Mouse (Mus musculus) ovary, postnatal 14 days (tissue): ENCODE results near the gene Slit3.

Source experiments
- DNase-seq: peaks from one replicate; pipeline ENCODE4 v3.0.0; 2022; ENCODE audit warnings: low spot score

The Slit3 gene

DNA sequence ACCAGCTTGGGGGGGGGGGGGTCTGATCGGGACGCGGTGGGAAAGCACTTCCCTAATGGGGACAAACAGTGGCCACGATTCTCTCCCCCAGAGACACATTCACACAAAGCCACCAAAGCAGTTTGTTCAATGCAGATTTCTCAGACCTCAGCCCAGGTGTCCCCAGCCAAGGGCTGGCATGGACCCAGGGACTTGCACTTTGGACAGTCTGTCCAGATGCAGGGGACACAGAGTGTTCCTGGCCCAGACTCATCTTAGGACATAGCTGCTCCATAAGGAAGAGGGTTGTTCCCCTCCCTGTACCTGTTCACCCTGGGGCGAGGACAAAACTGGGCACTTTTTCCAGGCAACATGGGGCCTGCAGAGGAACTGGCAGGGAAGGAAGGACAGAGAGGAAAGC is 577.9 kb downstream of the Slit3 start:
- no peak for DNase-seq

DNA sequence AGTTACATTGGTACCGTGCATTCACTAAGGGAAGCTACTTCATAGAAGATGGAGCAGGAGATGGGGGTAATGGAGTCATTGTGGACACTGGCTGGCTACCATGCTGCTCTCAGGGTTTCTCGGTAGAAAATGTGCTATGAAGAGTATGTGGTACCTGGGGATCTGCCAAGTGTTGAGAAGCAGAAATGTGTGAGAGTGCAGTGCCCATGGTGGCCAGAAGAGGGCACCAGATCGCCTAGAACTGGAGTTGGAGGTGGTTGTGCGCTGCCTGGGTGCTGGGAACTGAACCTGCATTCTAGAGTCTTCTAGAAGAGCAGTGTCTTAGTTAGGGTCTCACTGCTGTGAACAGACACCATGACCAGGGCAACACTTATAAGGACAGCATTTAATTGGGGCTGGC is 582.4 kb downstream of the Slit3 start:
- no peak for DNase-seq

DNA sequence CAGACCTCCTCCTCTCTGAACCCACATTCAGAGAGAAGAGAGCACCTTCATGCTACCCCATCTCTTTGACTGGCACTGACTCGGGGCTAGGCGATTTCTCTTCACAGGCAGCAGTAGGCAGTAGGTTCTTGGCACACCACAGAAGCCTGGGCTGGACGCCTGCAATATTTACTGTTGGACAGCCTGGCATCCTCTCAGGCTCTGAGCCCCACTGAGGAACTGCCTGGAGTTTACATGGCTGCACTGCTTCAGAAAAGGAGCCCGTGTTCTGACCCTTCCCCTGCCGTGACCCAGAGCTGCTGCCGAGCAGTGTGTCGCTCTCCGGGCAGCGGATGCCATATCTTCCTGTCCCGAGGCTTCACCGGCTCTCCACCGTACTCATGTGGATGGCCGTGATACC is 583.4 kb downstream of the Slit3 start:
- DNase-seq, result no peak

DNA sequence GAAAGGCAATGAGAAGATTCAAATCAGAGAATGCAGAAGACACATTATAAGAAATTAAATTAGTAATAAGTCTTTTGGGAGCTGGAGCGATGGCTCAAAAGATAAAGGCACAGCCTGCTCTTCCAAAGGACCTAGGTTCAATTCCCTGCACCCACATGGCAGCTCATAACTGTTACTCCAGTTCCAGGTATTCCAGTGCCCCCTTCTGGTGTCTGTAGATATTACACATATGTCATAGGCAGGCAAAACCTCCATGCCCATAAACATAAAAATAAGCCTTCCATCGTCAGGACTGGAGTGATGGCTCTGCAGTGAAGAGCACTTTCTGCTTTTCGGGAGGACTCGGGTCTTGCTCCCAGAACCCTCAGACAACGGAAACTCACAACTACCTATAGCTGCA is 583.9 kb downstream of the Slit3 start:
- DNase-seq, result no peak

DNA sequence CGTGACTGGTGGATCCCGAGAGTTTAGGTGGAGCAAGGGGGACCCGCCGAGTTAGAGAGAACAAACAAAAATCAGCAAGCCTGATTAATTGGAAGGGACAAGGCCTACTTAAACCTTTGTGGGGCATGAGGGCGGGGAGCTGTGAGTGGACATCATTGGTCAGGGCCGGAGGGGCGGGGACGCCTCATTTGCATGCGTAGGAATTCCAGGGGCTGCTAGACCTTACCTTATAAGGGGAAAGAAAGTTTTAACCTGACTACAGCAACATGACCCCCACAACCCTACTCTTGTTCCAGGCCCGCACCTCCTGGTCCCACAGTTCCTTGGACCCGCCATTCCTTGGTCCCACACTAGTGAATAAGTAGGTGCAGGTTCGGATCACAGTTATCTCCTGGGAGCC is 586.4 kb downstream of the Slit3 start:
- no peak for DNase-seq

DNA sequence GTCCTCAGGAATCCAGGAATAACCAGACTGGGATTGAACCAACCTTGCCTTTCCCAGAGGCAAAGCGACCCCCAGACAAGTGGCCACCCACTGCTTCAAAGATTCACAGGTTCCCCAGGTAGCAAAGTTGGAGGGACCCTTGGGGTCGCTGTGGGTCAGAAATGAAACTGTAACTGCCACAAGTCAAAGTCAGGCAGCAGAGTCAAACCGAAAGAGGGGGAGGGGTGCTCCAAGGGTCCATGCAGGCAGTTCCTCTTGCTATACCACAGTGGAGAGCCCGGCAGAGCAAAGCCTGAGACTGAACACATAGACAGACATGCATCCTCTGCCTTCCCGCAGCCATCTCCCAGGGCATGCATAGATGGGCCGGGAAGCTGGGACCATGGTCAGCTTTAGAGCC is 590.3 kb downstream of the Slit3 start:
- DNase-seq, result no peak

DNA sequence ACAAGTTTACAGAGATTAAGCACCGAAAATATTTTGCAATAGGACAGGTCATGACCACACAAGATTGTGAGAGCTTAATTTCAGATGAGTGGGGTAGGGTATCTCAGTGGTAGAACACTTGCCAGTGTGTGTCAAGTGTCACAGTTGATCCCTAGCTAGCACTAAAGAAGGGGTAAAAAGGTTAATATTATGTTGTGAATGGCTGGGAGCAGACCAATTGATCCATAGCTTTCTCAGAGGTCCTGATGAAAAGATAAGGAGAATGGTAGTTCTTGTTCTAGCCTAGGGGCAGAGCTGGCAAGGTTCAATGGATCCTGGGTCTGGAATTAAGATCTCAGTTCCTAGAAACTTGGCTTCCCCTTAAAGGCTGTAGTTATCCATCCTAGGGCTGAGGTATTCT is 597.9 kb downstream of the Slit3 start:
- DNase-seq, result no peak

DNA sequence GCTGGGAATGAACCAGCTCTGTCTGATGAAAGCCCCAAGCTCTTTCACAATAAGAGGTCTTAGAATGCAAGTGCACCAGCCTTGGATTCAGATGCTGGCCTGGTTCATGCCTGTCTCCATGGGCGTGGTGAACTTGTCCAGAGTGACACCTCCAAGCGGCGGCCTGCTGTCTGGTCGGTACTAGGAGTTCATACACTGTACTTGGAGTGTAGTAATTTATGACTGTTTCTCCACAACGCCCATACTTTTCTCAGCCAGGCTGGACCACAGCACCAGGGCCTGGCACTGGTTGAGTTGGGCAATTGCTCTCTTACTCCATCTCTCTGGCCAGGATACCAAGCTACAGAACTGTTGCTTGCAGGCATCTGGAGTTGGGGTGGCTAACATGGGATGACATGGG is 602.9 kb downstream of the Slit3 start:
- DNase-seq, result no peak

DNA sequence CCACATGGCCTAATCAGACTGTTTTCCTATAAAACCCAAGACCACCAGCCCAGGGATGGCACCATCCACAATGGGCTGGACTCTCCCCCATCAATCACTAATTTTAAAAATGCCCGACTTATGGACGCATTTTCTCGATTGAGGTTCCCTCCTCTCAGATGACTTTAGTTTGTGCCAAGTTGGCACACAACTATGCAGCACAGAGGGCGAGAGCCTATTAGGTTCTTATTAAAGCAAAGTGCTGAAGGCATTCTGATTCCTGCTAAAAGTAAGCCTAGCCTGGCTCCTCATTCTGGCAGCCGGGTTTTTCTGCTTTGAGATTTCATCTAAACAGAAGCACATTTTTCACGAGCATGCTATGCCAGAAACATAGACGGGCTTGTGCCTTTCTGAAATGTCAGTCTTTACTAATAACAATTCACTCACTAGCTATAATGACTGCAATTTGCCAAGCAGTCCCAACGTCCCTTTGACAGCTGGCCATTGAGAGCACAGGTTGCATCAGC is 605.4 kb downstream of the Slit3 start:
- DNase-seq, result no peak

DNA sequence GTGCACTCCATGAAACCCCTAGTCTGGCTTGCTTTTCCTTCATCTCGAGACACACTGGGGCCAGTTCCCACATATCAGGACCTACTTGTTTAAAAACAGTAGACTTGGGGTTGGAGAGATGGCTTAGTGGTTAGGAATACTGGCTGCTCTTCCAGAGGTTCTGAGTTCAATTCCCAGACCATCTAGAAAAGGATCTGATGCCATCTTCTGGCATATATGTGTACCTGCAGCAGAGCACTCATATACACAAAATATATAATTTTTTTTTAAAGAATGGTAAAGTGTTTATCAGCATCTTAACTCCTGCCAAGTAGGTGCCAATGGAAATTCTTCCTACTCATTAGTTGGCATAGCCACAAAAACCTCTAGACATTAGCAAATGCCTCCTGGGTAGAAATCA is 607.2 kb downstream of the Slit3 start:
- no peak for DNase-seq

DNA sequence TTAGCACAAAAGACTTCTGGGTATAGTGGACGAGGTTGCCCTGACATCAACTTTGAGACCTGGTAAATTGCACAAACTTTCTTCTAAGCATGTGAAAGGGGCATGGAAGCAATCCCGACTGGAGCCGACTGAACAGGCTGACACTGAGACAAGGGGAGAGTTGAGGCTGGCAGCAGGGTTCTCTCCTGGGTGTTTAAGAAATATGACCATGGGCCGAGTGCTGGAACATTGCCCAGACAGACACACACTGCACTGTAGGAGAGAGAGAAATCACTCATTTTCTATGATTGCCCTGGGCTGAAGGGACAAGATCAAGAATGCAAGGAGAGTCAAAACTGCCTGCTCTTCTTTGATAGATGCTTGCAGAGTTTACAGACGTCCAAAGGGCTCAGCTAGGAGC is 608.2 kb downstream of the Slit3 start:
- no peak for DNase-seq

DNA sequence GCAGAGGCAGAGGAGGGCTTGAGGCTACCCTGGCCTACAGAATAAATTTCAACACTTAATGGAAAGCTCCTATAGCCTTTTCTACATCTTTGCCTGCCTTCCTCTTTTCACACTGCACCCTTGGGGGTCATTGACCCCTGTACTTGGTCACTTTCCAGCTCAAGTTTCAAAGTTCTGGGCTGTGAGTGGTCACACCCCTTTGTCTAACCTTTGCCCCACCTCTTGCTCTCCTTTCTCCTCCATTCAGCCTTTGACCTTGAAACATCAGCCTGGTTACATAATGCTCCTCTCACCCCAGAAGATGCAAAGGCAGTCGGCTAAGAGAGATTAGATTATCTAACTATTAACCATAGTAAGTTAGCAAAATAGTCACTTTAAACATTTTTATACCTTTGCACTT is 611.3 kb downstream of the Slit3 start:
- DNase-seq, result no peak

DNA sequence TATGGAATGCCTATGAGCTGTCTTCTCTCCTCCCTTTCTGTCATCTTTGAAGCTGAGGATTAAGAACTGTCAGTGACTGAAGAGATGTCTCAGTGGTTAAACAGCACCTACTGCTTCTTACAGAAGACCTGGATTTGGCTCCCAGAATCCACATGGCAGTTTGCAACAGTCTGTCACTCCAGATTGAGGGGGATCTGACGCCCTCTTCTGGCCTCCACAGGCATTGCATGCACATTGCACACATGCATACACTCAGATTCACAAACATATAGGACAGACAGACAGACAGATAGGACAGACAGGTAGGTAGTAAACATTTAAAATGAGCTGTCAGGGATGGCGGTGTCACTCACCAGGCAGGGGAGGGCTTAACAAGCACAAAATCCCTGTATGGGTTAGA is 615.8 kb downstream of the Slit3 start:
- no peak for DNase-seq

DNA sequence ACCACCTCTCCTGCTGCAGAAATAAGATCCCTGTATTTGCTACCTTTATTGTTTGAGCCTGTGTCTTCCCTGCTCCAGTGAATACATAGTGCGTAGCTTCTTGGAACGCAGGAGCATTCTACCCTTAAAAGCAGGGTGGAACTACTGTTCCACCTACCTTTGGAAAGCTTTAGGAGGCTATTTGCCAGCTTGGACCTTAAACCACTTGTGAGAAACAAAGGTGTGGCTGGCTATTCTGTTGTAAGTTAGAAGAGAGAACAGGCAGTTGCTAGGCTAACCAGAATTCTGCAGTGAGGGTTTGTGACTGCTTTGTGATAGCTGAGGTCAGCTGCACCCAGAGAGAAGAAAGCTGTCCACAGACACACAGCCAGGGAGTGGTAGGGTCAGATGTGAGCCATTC is 616.2 kb downstream of the Slit3 start:
- DNase-seq, result no peak

DNA sequence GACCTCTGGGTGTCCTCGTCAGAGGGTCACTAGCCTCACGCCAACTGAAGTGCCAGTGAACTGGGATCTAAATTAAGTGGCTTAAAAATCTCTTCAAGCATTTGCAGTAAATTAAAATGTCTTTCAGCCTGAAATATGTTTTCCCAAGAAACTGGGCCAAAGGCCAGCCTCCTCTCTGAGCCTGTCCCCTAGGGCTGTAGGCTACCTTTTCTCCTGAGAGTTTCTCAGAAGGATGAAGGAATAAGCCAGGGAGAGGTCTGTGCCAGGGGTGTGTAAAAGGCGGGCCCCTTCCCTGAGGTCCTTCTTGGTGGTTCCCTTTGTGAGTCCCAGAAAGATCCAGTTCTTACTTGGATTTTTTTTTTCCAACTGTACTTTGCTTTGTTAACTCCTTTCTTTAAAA is 617.1 kb downstream of the Slit3 start:
- DNase-seq, result no peak

DNA sequence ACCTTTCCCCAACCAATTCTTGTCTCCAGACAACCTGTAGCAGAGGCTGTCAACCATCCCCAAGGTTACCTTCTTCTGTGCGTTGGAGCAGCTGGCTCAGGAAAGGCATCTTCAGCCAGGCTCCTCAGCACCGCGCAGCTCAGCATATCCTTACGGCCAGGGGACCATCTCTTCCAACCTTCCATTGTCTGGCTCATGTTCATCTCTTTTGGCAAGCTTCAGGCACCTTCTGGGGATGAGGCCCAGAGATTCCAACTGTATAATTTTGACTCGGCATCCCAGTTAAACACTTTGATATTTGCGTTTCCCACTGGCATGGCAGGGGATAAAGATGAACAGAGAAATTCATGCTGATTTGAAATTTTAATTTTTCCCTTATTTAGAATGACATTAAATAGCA is 622.6 kb downstream of the Slit3 start:
- no peak for DNase-seq

DNA sequence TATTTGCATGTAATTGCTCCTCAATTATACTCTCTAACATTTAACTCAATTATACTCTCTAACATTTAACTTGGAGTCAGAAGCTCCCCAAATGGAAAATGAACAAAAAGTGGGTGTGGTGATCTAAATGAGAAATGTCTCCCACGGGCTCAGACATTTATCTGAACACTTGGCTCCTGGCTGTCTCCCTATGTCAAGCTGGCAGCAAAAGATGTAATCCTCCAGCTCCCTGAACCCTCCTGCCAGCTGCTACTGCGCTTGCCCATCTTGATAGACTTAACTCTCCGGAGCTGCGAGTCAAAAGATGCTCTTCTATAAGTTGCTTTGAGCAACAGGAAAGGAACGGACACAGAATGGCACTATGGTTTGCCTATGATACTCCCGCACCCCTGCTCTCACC is 623.5 kb downstream of the Slit3 start:
- DNase-seq, result no peak

DNA sequence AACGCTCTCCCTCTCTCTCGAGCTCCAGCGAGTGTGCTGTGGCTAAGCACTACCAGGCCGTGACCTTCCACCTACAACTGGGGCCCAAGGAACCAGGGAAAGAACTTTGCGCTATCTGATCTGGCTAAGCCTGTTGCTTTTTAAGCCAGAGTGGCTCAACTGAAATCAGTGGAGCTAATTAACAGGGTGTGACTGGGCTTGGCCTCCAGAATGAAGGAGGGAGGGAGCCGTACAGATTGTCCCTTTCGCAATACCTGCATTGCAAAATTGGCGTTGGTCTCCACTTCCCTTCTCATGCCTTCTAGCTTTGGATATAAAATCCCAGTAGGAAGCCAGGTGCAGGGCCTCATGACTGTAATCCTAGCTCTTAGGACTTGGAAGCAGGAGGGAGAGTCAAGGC is 629.6 kb downstream of the Slit3 start:
- peak; percentile 41 for DNase-seq

DNA sequence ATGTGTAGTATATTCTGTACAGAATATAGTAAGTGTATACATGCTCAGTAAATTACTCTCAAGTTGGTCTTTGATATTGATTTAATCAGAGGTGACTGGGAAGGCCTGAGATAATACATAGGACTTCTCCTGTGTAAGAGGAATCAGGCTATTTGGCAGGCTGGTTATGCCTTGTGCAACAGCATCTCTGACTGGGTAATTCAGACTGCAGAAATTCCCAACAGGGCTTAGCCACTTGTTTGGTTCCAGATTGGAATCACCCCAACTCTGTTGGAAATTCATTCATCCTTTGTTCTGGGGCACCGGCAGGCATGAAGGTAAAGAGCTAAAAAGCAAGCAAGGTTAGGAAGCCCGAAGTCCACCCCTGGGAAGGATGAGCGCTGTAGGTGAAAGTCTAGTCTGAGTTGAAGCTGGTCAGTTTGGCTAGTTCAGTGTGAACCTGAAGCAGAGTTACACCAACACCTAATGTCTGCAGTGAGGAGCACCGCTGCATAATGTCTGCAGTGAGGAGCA is 633.9 kb downstream of the Slit3 start:
- DNase-seq, result no peak

DNA sequence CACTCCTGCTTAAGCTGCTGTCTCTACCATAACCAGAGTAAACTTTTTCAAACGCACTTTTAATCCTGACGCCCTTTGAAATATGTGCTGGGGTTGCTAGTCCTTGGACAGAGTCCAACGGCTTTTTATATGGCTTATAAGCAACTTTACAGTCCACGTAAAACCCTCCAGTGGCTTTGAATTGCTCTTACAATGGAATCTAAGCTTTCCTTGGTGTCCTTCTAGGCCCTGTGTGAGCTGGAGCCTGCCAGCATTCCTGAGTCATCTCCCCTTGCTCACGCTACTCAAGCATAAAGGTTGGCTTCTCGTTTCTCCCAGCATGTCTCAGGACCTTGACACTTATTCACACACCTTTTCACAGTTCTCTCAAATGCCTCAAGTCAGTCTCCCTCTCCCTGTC is 634.5 kb downstream of the Slit3 start:
- DNase-seq, result no peak

DNA sequence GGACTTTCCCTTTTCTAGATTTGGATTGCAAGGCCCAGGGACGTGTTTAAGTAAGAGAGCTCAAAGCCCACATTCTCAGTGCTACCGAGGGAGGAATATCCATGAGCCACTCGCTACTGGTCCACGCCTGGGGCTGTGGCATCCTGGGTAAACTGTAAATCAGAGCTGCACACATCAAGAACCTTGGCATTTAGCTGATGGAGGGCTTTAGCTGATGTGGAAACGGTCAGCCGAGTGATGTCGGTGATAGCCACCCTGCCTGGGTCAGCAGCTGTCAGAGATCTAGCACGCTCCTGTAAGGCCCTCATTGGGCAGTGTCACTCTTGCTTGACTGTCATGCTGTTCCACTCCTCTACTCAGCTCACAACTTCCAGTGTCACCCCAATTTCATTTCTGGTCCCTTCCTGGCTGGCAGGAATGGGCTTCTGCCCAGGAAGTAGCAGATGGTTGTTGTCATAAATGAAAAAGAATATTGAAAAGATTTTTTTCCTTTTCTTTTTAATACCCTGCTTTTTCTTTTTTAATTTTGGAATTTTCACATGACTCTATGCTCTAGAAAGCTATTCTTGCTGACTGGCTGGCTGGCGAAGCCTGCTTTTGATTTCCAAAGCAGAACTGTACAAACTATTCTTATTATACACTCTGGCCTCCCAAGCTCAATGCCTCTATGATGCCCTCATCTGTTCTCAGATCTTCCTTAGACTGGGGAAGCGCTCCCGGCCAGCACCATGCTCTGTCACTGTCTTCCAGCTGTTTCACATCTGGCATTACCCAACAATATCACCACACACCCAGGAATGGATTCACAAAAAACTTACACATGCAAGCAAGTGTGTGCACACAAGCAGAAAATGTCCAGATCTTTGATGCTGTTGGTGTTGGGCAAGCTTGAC is 635.6 kb downstream of the Slit3 start:
- no peak for DNase-seq
